Mouse (Mus musculus) left cerebral cortex, postnatal 25 days (tissue): ENCODE results near the gene Cercam. TPM values are rescaled to one million over a fixed set of nuclear protein-coding genes. Genes with fewer than 3 reads are reported as not detected.
A peak's percentile ranks its signal among the peaks of the same experiment; 100 is the strongest.

ENCODE experiments used
- DNase-seq, 2 experiments: peaks; one replicate each; pipeline ENCODE4 v3.0.0; 2022; ENCODE audit warnings: low spot score in 2 of 2, mixed read lengths in 1 of 2
- intact Hi-C: fragments of 180-260 bp; cut with DNase I; formaldehyde crosslinking; loops from one replicate; pipeline ENCODE4 v1.15.1; 2025
- total RNA-seq, 2 experiments: library from RNA; stranded (reverse); gene quantifications; 2 replicates each; pipeline ENCODE4 v1.2.3; 2021

The Cercam gene
- 1 to 10 TPM; 4.6 to 5.8 TPM for total RNA-seq

- peak; percentile 80 to 87 for DNase-seq
- intact Hi-C loops, result no loop called here
Observed at GRCm38 (mm10) chr2:29868949-29869645, at the start of gene Cercam. Gene Cercam (plus strand): TSS chr2:29869164.

DNA sequence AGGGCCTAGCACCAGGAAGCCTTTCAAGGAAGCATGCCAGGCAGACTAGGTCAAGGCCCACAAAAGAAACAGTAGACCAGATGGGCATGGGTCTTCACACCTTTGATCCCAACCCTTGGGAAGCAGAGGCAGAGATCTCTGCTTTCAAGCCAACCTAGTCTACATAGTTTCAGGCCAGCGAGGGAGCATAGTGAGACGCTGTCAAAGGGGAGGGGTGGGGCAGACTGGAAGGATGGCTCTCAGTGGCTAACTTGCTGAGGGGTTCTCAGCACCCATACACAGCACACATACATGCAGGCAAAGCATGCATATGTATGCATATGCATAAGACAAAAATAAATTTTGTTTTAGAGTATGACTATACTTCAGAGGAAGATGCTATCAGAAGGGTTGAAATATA, 49.6 kb upstream of the Cercam start:
- DNase-seq, result no peak
- intact Hi-C loops, result no loop called here

DNA sequence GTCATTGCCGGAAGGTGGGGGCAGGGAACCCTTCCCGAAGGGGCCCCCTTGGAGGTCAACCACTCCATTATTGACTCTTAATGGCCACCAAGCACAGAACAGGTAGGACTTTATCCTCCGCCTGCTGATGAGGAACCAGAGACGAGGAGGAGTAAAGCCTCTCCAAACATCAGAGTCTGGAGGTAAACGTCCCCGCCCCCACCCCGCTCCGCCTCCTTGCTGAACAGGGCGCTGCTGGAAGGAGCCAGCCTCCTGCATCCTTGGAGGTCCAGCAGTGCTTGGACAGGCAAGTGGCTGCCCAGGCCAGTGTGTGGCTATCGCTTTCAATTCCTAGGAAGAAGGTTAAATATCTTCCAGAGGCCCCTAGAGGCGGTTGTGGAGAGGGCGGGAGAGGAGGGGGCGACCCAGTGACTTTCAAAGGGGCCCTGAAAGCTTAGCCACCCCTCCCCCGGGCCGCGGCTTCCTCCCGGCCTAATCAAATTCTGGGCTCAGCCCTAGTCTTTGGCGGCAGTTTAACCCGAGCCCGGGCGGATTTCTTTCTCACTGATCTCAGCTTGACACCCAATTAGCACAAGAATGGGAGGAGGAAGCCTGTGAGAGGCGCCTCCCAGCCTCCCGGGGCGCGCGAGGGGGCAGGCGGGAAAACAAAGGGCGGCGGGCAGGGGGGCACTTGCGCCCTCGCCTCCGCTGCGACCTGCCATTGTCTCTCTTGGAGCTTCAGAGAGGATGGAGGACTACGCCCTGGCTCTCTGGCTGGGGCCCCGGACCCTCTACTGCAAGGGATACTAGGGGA, 48.7 kb upstream of the Cercam start, which contains the start of gene Urm1:
Gene Urm1 (plus strand): TSS at position 51 of the 793 bp plus-strand sequence.
- DNase-seq, result peak; percentile 63 to 69
- intact Hi-C loops, result no loop called here

DNA sequence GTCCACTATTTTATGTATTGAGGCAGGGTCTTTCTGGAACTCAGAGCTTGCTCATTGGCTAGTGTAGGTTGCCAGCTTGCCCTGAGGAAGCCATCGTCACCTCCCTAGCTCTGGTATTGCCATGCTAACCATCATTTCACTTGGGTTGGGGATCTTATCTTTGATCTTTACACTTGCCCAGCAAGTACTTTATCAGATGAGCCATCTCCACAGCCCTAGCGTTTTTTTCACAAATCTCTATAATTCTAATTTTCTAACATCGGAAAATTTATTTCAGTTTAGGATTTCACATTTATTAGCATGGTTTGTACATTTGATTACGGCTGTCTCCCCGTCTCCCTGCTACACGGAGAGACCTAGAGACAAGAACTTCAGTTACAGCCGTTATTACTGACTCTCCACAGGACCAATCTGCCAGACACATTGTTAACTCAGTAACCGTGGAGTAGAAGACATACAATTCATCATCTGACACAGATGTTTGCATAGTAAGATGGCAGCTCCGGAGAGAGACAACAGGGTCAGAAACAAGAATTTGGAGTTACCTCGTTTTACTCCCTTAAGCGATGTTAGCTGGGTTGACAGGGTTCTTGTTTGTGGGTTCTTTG, 42.5 kb upstream of the Cercam start:
- no peak for DNase-seq
- intact Hi-C loops, result no loop called here

GRCm38 (mm10) chr2:29826926-29827708, 41.8 kb upstream of the Cercam start:
- intact Hi-C loops, result no loop called here

DNA sequence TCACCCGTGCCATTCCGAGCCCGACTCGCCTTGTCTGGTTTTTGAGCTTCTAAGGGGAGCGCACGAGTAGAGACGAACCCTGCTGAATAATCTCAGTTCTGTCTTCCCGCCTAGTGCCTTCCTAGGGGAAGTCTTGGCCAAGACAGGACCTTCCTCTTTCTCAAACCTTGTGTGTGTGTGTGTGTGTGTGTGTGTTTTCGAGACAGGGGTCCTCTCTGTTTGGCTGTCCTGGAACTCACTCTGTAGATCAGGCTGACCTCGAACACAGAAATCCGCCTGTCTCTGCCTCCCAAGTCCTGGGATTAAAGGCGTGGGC, 41.3 kb upstream of the Cercam start:
- intact Hi-C loops, result no loop called here
- DNase-seq, result no peak

More at GRCm38 (mm10) chr2:29826926-29827708, 41.8 kb upstream of the Cercam start:
- DNase-seq, result peak; percentile 96 to 99

GRCm38 (mm10) chr2:29831106-29831505, 37.9 kb upstream of the Cercam start:
- intact Hi-C loops, result no loop called here

GRCm38 (mm10) chr2:29833796-29834195, 35.2 kb upstream of the Cercam start:
- intact Hi-C loops, result no loop called here
- no peak for DNase-seq

More at GRCm38 (mm10) chr2:29831106-29831505, 37.9 kb upstream of the Cercam start:
- peak in 1 of 2 experiments; percentile 60 for DNase-seq

- DNase-seq, result no peak
- intact Hi-C loops, result no loop called here
Observed at GRCm38 (mm10) chr2:29835391-29835899, 33.5 kb upstream of the Cercam start.

DNA sequence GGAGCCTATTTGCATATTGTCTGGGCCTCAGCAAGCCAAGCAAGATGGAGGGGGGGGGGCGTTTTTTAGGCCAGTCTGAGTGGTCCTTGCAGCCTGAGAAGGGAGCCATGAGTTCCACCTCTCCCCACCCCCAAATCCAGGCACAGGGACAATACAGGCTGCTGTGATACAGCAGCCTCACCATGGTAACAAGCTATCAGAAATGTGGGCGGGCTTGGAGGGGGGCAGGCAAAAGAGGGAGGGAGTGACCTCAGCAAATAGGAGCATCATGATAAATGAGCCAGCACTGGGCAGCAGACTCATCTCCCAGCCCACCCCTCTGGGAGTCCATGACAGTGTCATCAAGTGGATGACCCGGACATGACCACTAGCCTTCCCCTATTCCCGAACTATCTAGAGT, 29.5 kb upstream of the Cercam start:
- intact Hi-C loops, result no loop called here
- no peak for DNase-seq

- intact Hi-C loops, result no loop called here
- peak in 1 of 2 experiments; percentile 71 for DNase-seq
Observed at GRCm38 (mm10) chr2:29843231-29844105, 25.5 kb upstream of the Cercam start.

- intact Hi-C loops, result no loop called here
- DNase-seq, result no peak
Observed at GRCm38 (mm10) chr2:29844115-29844514, 24.8 kb upstream of the Cercam start.

GRCm38 (mm10) chr2:29844661-29845060, 24.3 kb upstream of the Cercam start:
- no peak for DNase-seq
- intact Hi-C loops, result no loop called here

DNA sequence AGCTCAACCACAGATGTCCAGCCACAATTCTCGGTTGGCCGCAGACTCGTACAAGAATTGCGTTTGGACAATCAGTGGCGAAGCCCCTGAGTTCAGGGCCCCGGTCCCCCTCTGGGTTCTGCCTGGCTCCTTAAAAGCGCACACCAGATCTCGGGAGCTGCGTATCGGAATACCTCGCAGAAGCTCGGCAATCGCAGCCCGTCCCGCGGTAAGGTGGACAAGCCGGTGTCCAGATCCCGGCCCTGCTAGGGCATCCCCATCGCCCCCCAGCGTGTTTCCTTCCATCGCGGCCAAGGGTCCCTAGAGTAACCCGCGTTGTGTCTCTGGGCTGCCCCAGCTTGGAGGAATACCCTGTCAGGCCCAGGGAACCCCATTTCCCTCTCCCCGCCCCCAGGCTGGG, 23.3 kb upstream of the Cercam start:
- no peak for DNase-seq
- intact Hi-C loops, result no loop called here

DNA sequence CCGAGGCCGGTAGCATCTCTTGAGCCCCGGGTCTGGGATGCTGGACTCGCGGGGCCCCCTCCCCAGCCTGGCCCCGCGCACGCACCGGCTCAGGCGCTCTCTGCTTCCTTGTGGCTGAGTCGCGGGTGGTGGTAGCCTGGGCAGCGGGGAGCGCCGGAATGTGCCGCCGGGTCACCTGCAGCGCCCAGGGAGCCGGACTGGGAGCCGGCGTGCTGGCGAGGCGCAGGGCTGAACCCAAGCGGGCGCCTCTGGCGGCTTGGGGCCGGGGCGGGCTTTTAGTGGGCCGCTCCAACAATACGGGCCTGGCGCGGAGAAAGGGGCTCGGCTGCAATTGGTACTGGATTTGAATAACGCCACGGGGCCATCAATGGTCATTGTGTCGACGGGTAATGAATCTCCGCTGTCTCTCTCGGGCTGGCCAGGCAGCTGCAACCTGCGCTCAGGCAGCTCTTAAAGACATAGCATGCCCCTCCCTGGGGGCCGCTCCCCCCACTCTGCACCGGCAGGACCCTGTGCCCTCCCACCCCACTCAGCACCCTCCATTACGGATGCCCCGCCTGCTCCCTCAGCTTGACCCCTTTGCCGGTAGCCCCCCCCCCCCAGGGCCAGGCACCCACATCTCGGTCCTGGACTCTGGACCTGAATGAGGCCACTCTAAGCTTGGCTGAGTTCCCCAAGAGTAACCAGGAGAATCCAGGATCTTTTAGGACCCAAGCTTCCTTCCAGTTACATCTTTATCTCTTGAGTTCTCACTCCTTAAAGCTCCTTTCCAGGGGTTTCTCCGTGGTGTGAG, 22.7 kb upstream of the Cercam start:
- intact Hi-C loops, result no loop called here

GRCm38 (mm10) chr2:29846911-29847310, 22.1 kb upstream of the Cercam start:
- DNase-seq, result no peak
- intact Hi-C loops, result no loop called here

More for the DNA sequence above, 22.7 kb upstream of the Cercam start:
- DNase-seq, result peak in 1 of 2 experiments; percentile 30

DNA sequence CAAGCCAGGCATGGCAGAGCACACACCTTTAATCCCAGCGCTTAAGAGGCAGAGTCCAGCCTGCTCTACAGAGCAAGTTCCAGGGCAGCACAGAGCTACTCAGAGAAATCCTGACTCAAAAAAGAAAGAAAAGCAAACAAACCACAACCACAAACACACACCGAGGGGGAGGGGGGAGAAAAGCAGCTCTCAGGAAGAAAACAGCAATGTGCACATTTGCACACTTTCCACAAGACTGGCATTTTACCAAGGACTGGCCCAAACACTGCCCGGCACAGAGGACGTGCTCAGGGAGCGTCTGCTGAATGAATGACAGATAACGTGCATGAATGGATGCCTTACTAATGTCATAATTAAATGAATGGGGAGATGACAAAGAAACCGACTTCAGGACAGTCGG, 19.9 kb upstream of the Cercam start:
- DNase-seq, result no peak
- intact Hi-C loops, result no loop called here
